Mouse (Mus musculus) embryonic facial prominence, embryonic 15.5 days (tissue): ENCODE measurements around the gene Olfr11. TPM values are rescaled to one million over a fixed set of nuclear protein-coding genes. Genes with fewer than 3 reads are reported as not detected.

ENCODE experiments used
- ATAC-seq: fragments of 200-750 bp; cut with Nextera tagmentation; 2 replicates; pipeline ENCODE4 v1.8.0; 2017; ENCODE audit warnings: low read depth, moderate TSS enrichment; ENCODE audit not compliant: insufficient number of reproducible peaks, low FRiP score, low TSS enrichment
- H3K27ac ChIP-seq: fragments of 300-500 bp; sonication (generic); replicated peaks from 2 replicates; pipeline ENCODE4 v1.5.1; 2015; ENCODE audit warnings: mild to moderate bottlenecking, inconsistent platforms
- H3K27me3 ChIP-seq: fragments of 300-500 bp; sonication (generic); 2 replicates; pipeline ENCODE4 v1.6.1; 2015; ENCODE audit warnings: inconsistent platforms
- H3K36me3 ChIP-seq: fragments of 300-500 bp; sonication (generic); 2 replicates; pipeline ENCODE4 v1.6.1; 2015; ENCODE audit warnings: mild to moderate bottlenecking, inconsistent platforms
- H3K4me1 ChIP-seq: fragments of 300-500 bp; sonication (generic); 2 replicates; pipeline ENCODE4 v1.6.1; 2015; ENCODE audit warnings: inconsistent platforms
- H3K4me2 ChIP-seq: fragments of 300-500 bp; sonication (generic); replicated peaks from 2 replicates; pipeline ENCODE4 v1.6.1; 2015; ENCODE audit warnings: mild to moderate bottlenecking, inconsistent platforms
- H3K4me3 ChIP-seq: fragments of 300-500 bp; sonication (generic); replicated peaks from 2 replicates; pipeline ENCODE4 v1.5.1; 2015; ENCODE audit warnings: mild to moderate bottlenecking, inconsistent platforms
- H3K9ac ChIP-seq: fragments of 300-500 bp; sonication (generic); 2 replicates; pipeline ENCODE4 v1.6.1; 2015; ENCODE audit warnings: inconsistent platforms
- H3K9me3 ChIP-seq: fragments of 300-500 bp; sonication (generic); replicated peaks from 2 replicates; pipeline ENCODE4 v1.6.1; 2016; ENCODE audit warnings: inconsistent platforms
- WGBS: fragments of 180-500 bp; shearing (Covaris S2); methylation state at CpG from one replicate; pipeline ENCODE4 v1.1.7; 2015; 5-methylcytosine and 5-hydroxymethylcytosine counted together
- polyA plus RNA-seq: library from polyadenylated mRNA; unstranded; fragments of >200 nt; fragmentation: Nextera tagmentation; extraction: Ambion mirVana; gene quantifications from 2 replicates; pipeline ENCODE4 v1.2.1, GENCODE M21; 2015

Olfr11 gene
- polyA plus RNA-seq = not detected in 2 replicates

DNA sequence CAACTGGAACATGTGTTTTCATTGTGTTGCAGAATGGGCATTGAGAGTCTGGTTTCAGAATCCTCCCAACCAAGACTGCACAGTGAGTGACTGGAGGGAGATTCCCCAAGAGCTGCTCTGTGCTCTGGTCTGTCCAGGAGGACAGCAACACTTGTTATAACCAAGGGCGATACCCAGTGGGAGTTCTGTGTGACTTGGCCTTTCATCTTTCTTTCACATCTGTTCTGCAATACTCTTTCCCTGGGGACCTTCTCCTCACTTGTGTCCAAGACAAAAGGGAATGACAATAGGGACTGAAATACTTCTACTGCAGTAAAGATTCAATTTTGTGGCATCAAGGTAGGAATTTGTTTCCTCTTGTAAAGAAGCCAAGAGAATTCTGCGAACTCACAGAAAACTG is at the start of gene Olfr11:
Olfr11 (minus strand) TSS at position 101 of the 400 bp plus-strand sequence.
- H3K36me3 ChIP-seq = no peaks in the 10 kb centered on the region
- no peaks in the 10 kb centered on the region for H3K4me1 ChIP-seq
- no peak within 1 kb of the TSS for H3K4me2 ChIP-seq
- no peaks in the 10 kb centered on the region for H3K27me3 ChIP-seq
- H3K9ac ChIP-seq = no peak within 1 kb of the TSS
- 83% methylated on average over 2 of the region's 2 CpGs for WGBS
- no peak within 1 kb of the TSS for H3K27ac ChIP-seq
- no peak for ATAC-seq
- H3K9me3 ChIP-seq = no peaks in the 10 kb centered on the region
- H3K4me3 ChIP-seq = no peak within 1 kb of the TSS

DNA sequence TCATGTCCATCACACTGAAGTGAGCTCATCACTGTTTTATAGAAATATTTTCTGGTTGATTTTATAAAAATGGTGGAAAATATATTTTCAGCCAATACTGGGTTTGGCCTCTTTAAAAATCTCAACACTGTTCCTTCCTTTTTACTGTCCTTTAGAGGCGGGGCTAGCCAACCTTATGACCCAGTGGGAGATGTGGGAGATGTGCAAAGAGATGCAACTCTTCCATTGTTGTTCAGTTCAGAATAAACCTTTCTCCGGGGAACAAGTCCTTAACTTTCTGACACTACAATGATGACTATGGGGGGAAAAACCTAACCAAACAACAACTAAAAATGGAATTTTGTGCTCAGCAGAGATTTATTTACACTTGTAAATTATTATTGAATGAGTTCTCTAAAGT is 35.0 kb upstream of the Olfr11 start, which contains the start of gene Olfr1360:
Olfr1360 (minus strand) TSS at position 101 of the 400 bp plus-strand sequence.
- Histone ChIP-seq H3K36me3 (no peaks in the 10 kb centered on the region), H3K9ac (no peak within 1 kb of the TSS), H3K9me3 (no peaks in the 10 kb centered on the region), H3K27me3 (no peaks in the 10 kb centered on the region), H3K27ac (no peak within 1 kb of the TSS), H3K4me2 (no peak within 1 kb of the TSS), H3K4me1 (no peaks in the 10 kb centered on the region), H3K4me3 (no peak within 1 kb of the TSS)
- ATAC-seq = no peak
- 81% methylated on average over 2 of the region's 2 CpGs for WGBS

- no peaks in the 10 kb centered on the region for H3K4me1 ChIP-seq
- ATAC-seq = no peak
- H3K9me3 ChIP-seq = no peaks in the 10 kb centered on the region
- H3K27me3 ChIP-seq = no peaks in the 10 kb centered on the region
- WGBS = 52% methylated on average over 2 of the region's 2 CpGs
- H3K9ac ChIP-seq = no peak within 1 kb of the TSS
- no peak within 1 kb of the TSS for H3K4me3 ChIP-seq
- no peaks in the 10 kb centered on the region for H3K36me3 ChIP-seq
- H3K4me2 ChIP-seq = no peak within 1 kb of the TSS
- no peak within 1 kb of the TSS for H3K27ac ChIP-seq
Observed at GRCm38 (mm10) chr13:21663286-21663685, 21.0 kb upstream of the Olfr11 start, which contains the start of gene Olfr1361. Gene Olfr1361 (minus strand): TSS chr13:21663386.

- no peak within 1 kb of the TSS for H3K27ac ChIP-seq
- H3K36me3 ChIP-seq = no peaks in the 10 kb centered on the region
- H3K4me3 ChIP-seq = no peak within 1 kb of the TSS
- ATAC-seq = no peak
- H3K9me3 ChIP-seq = no peaks in the 10 kb centered on the region
- H3K4me2 ChIP-seq = no peak within 1 kb of the TSS
- H3K9ac ChIP-seq = no peak within 1 kb of the TSS
- H3K27me3 ChIP-seq = no peaks in the 10 kb centered on the region
- no peaks in the 10 kb centered on the region for H3K4me1 ChIP-seq
Observed at GRCm38 (mm10) chr13:21613922-21614321, 28.4 kb downstream of the Olfr11 start, which contains the start of gene Olfr1362. Gene Olfr1362 (minus strand): TSS chr13:21614022.

- peak; percentile 39; the same call in 1 of the 2 replicates for ATAC-seq
- H3K4me1 ChIP-seq = no peaks in the 10 kb centered on the region
- no peaks in the 10 kb centered on the region for H3K27me3 ChIP-seq
- no peak overlapping the region for H3K27ac ChIP-seq
- no peak overlapping the region for H3K4me2 ChIP-seq
- H3K9ac ChIP-seq = no peak overlapping the region
- WGBS = 61% methylated on average over 2 of the region's 2 CpGs
- no peaks in the 10 kb centered on the region for H3K9me3 ChIP-seq
- H3K36me3 ChIP-seq = no peaks in the 10 kb centered on the region
- H3K4me3 ChIP-seq = no peak overlapping the region
Observed at GRCm38 (mm10) chr13:21591618-21592017, 50.7 kb downstream of the Olfr11 start.

Other genes with a start within 250 kb of the Olfr11 start
- 83.5 and 86.6 TPM in 2 replicates for gene Zkscan3, start 239.8 kb downstream of the Olfr11 start, polyA plus RNA-seq
- gene Pgbd1, start 201.5 kb downstream of the Olfr11 start, polyA plus RNA-seq = 3.0 and 3.4 TPM in 2 replicates
- gene Zscan26, start 188.8 kb downstream of the Olfr11 start, polyA plus RNA-seq = 27.5 and 33.6 TPM in 2 replicates
- 2.1 and 2.3 TPM in 2 replicates for gene Nkapl, start 174.0 kb downstream of the Olfr11 start, polyA plus RNA-seq
- 3.7 and 4.3 TPM in 2 replicates for gene Zkscan4, start 163.6 kb downstream of the Olfr11 start, polyA plus RNA-seq
- gene Gm10065, start 163.1 kb downstream of the Olfr11 start, polyA plus RNA-seq = 1.8 TPM in 1 of 2 replicates, not detected in the other
- gene AK157302, start 147.3 kb downstream of the Olfr11 start, polyA plus RNA-seq = 0.37 and 1.6 TPM in 2 replicates
- 5.6 and 18.4 TPM in 2 replicates for gene Gm11273, start 141.1 kb downstream of the Olfr11 start, polyA plus RNA-seq
- 5.6 and 6.6 TPM in 2 replicates for gene Zkscan8, start 111.4 kb downstream of the Olfr11 start, polyA plus RNA-seq
- 0.17 and 0.22 TPM in 2 replicates for gene Olfr1366, start 99.7 kb downstream of the Olfr11 start, polyA plus RNA-seq
- gene Olfr1535, start 82.6 kb downstream of the Olfr11 start, polyA plus RNA-seq = 0.07 and 0.19 TPM in 2 replicates
- gene Olfr1364, start 60.8 kb downstream of the Olfr11 start, polyA plus RNA-seq = 0.11 TPM in 1 of 2 replicates, not detected in the other
- gene Olfr1362, start 28.5 kb downstream of the Olfr11 start, polyA plus RNA-seq = 0.13 TPM in 1 of 2 replicates, not detected in the other
- gene Olfr1361, start 20.9 kb upstream of the Olfr11 start, polyA plus RNA-seq = 0.48 and 0.68 TPM in 2 replicates
- not detected in 2 replicates for gene Olfr1360, start 34.9 kb upstream of the Olfr11 start, polyA plus RNA-seq
- 0.05 and 0.27 TPM in 2 replicates for gene Olfr1359, start 55.6 kb upstream of the Olfr11 start, polyA plus RNA-seq
- 0.60 and 2.0 TPM in 2 replicates for gene Hist1h2bl, start 73.6 kb upstream of the Olfr11 start, polyA plus RNA-seq
- gene Hist1h2ai, start 73.9 kb upstream of the Olfr11 start, polyA plus RNA-seq = 6.9 and 13.7 TPM in 2 replicates
- gene Hist1h3h, start 75.1 kb upstream of the Olfr11 start, polyA plus RNA-seq = 6.6 and 7.1 TPM in 2 replicates
- 1.8 and 4.1 TPM in 2 replicates for gene Hist1h2bm, start 79.5 kb upstream of the Olfr11 start, polyA plus RNA-seq
- gene Hist1h4j, start 92.5 kb upstream of the Olfr11 start, polyA plus RNA-seq = 1.7 and 1.9 TPM in 2 replicates
- 1.5 and 2.9 TPM in 2 replicates for gene Hist1h4k, start 108.0 kb upstream of the Olfr11 start, polyA plus RNA-seq
- 16.1 and 25.2 TPM in 2 replicates for gene Hist1h2ak, start 111.3 kb upstream of the Olfr11 start, polyA plus RNA-seq
- 3.4 and 3.6 TPM in 2 replicates for gene Hist1h2bn, start 111.6 kb upstream of the Olfr11 start, polyA plus RNA-seq
- 16.8 and 19.6 TPM in 2 replicates for gene Hist1h1b, start 138.1 kb upstream of the Olfr11 start, polyA plus RNA-seq
- gene Hist1h3i, start 140.9 kb upstream of the Olfr11 start, polyA plus RNA-seq = 86.2 and 99.0 TPM in 2 replicates
- gene Hist1h2an, start 144.7 kb upstream of the Olfr11 start, polyA plus RNA-seq = 2.5 and 10.7 TPM in 2 replicates
- 1.0 and 2.8 TPM in 2 replicates for gene Hist1h2bp, start 144.9 kb upstream of the Olfr11 start, polyA plus RNA-seq
- 12.0 and 14.0 TPM in 2 replicates for gene Hist1h2bq, start 167.7 kb upstream of the Olfr11 start, polyA plus RNA-seq
- not detected in 2 replicates for gene Hist1h2ao, start 167.9 kb upstream of the Olfr11 start, polyA plus RNA-seq
- gene Hist1h4m, start 169.2 kb upstream of the Olfr11 start, polyA plus RNA-seq = not detected in 2 replicates
- 10.7 and 11.9 TPM in 2 replicates for gene Hist1h4n, start 189.7 kb upstream of the Olfr11 start, polyA plus RNA-seq
- gene Hist1h2ap, start 191.0 kb upstream of the Olfr11 start, polyA plus RNA-seq = 2,761 and 2,921 TPM in 2 replicates
- 14.2 and 14.7 TPM in 2 replicates for gene Hist1h2br, start 191.2 kb upstream of the Olfr11 start, polyA plus RNA-seq